Mouse (Mus musculus) kidney, adult 2 months (tissue): Measurements from ENCODE around the gene Mgat1. TPM values are rescaled to one million over a fixed set of nuclear protein-coding genes. Genes with fewer than 3 reads are reported as not detected.
A peak's percentile ranks its signal among the peaks of the same experiment; 100 is the strongest.

Experiments
- DNase-seq: peaks from one replicate; pipeline ENCODE4 v3.0.0; 2021
- H3K27ac ChIP-seq: fragments of 200-500 bp; 2 replicates; pipeline ENCODE4 v1.5.1; 2012; ENCODE audit warnings: low read depth, low read length, control low read depth, inconsistent platforms; ENCODE audit not compliant: insufficient read depth
- H3K27me3 ChIP-seq: fragments of 200-500 bp; replicated peaks from 2 replicates; pipeline ENCODE4 v1.6.1; 2012; ENCODE audit warnings: mild to moderate bottlenecking, moderate library complexity, low read length, inconsistent platforms; ENCODE audit not compliant: control insufficient read depth, insufficient read depth
- H3K36me3 ChIP-seq: fragments of 200-500 bp; 2 replicates; pipeline ENCODE4 v1.6.1; 2012; ENCODE audit warnings: mild to moderate bottlenecking, moderate library complexity, low read length, inconsistent platforms; ENCODE audit not compliant: control insufficient read depth, insufficient read depth
- H3K4me1 ChIP-seq: fragments of 200-500 bp; 2 replicates; pipeline ENCODE4 v1.6.1; 2011; ENCODE audit warnings: low read length; ENCODE audit not compliant: control insufficient read depth, insufficient read depth
- H3K4me3 ChIP-seq: fragments of 200-500 bp; 2 replicates; pipeline ENCODE4 v1.5.1; 2011; ENCODE audit warnings: mild to moderate bottlenecking, low read depth, low read length, control low read depth; ENCODE audit not compliant: insufficient read depth
- CTCF ChIP-seq: fragments of 200-500 bp; conservative IDR thresholded peaks from 2 replicates; pipeline ENCODE4 v1.5.1; 2011; ENCODE audit warnings: low read depth, mild to moderate bottlenecking, control low read depth, low read length, moderate library complexity, mixed read lengths; ENCODE audit not compliant: insufficient read depth, insufficient read length
- POLR2A ChIP-seq: fragments of 200-500 bp; IDR thresholded peaks from one replicate; pipeline ENCODE4 v1.6.1; 2011; ENCODE audit warnings: low read depth, low read length, control low read depth
- WGBS: fragments of 180-500 bp; shearing (Covaris S2); methylation state at CpG from one replicate; pipeline ENCODE4 v1.1.7; 2018; 5-methylcytosine and 5-hydroxymethylcytosine counted together
- polyA plus RNA-seq: library from polyadenylated mRNA; depleted of rRNA; stranded (reverse); fragments of >200 nt; gene quantifications from 2 replicates; pipeline ENCODE4 v1.2.3, GENCODE M21; 2012

The Mgat1 gene
- polyA plus RNA-seq, 1 experiment = 157 TPM

DNA sequence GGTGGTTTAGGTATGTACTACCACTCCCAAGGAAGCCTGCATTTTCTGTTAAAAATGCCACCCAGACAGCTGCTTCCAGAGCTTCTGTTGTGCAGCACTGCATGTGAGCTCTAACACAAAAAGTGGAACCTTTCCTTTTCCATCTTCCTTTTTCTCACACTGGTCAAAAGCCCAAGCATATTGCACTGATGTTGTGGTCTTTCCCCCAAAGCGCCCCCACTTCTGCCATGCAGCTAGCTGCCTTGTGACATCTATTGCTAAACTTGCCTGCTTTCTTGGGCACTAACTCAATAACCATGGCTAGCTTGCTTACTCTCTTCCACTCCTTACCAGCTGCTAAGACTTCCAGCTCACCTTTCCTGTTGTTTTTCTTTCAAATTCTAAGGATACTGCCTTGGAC lies 19.5 kb upstream of the Mgat1 start:
- no peak for TF ChIP-seq POLR2A
- TF ChIP-seq CTCF = no peak
- H3K4me3 ChIP-seq = no peak overlapping the region
- no peaks in the 10 kb centered on the region for H3K27me3 ChIP-seq
- WGBS = 71% methylated on average over 1 of the region's 1 CpGs
- no peak for DNase-seq
- H3K27ac ChIP-seq = no peak overlapping the region
- no peaks in the 10 kb centered on the region for H3K4me1 ChIP-seq
- H3K36me3 ChIP-seq = no peaks in the 10 kb centered on the region

DNA sequence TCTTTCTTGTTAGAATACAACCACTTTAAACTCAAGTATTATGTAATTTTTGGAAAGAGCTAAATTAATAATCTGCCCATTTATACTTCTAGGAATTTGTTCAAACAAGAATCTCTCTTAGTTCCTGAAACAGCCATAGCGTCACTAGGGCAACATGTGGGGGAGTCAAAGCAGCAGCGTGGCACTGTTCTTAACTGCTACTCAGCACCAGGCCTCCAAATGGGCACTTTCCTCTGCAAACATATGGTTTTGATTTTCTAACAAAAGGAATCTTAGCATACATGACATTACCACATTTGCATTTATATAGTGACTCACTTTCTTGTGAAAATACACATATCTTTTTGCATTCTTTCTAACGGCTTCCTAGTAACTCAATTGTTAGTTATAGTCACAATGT lies 11.2 kb upstream of the Mgat1 start:
- no peaks in the 10 kb centered on the region for H3K27me3 ChIP-seq
- no peak for TF ChIP-seq POLR2A
- TF ChIP-seq CTCF = no peak
- no peak overlapping the region for H3K27ac ChIP-seq
- H3K36me3 ChIP-seq = no peaks in the 10 kb centered on the region
- DNase-seq = no peak
- H3K4me3 ChIP-seq = no peak overlapping the region
- 76% methylated on average over 3 of the region's 3 CpGs for WGBS
- peaks cover 3% of the 10 kb centered on the region; the same call in 1 of the 2 replicates for H3K4me1 ChIP-seq

DNA sequence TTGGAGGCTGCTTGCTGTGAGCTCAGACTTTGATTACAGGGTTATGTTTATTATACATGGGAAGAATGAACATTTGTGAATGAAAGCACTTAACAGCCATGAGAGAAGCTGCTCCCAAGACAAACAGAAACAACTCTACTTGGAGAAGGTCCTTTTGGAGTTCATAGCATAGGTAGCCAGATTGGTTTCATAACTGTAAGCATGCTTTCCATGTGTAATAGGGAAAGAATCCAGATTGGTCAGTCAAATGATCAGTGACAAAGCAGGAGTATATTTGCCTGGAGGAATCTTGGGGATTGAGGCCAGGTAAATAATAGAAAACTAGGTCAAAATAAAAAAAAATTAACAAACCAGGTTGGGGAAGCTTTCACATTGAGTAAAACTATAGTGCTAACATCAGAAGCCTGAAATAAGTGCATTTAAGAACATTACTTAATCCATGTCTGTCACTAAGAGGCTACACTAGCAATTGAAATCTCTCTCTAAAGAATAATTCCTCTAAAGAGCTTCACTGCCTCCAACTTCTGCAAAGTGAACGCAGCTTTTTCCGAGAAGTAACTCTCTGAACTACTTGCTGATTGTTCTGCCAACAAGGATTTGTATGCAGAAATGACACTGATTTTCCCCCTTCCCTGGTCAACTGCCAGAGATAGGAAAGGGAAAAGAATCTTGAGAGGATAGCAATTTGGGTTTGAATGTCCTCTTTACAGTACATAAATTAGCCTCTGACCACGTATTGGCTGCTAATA lies 8.4 kb upstream of the Mgat1 start:
- H3K27ac ChIP-seq = no peak overlapping the region
- no peak overlapping the region for H3K4me3 ChIP-seq
- 64% methylated on average over 3 of the region's 3 CpGs for WGBS
- H3K4me1 ChIP-seq = peaks cover 3% of the 10 kb centered on the region; the same call in 1 of the 2 replicates
- TF ChIP-seq POLR2A (no peak), CTCF (no peak)
- H3K27me3 ChIP-seq = no peaks in the 10 kb centered on the region
- DNase-seq = no peak
- H3K36me3 ChIP-seq = no peaks in the 10 kb centered on the region

DNA sequence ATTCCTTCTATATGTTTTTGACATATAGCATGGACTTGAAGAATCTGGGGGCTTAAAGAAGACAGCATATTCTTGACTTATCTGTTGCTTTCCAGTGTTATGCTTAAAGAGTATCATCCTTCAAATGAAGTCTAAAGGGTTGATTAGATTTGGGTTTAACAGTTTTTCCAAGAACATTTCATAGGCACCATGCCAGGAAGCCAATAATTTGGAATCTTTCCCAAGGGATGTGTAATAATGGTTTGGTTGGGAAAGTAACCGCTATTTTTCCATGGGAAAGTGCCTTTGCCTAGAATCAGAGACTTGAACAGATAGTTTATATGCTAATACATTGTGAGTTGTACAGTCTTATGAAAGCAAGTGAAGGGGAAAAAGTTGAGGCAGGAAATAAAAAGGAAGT lies 7.1 kb upstream of the Mgat1 start:
- peak; percentile 64 for DNase-seq
- Histone ChIP-seq H3K27me3 (no peaks in the 10 kb centered on the region), H3K4me3 (no peak overlapping the region), H3K4me1 (peaks cover 3% of the 10 kb centered on the region; the same call in 1 of the 2 replicates), H3K27ac (no peak overlapping the region; the same call in 1 of the 2 replicates), H3K36me3 (no peaks in the 10 kb centered on the region)
- TF ChIP-seq POLR2A = no peak
- 25% methylated on average over 1 of the region's 1 CpGs for WGBS

DNA sequence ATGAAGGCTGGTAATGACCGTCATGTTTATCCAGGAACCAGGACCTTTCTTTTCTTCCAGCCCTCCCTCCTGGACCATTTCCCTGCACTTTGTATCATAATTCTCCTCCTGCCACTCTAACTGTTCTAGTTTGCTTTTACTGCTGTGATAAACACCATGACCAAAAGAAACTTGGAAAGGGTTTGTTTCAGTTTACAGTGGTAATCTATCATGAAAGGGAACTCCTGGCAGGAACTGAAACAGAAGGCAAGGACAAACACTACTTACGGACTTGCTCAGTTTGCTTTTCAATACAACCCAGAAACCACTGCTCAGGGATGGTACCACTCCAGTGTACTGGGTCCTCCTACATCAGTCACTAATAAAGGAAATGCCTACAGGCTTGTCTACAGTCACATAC lies 6.5 kb upstream of the Mgat1 start:
- peak overlapping the region; percentile 76; the same call in 1 of the 2 replicates for H3K27ac ChIP-seq
- H3K4me3 ChIP-seq = no peak overlapping the region
- TF ChIP-seq CTCF (no peak), POLR2A (no peak)
- H3K4me1 ChIP-seq = peaks cover 3% of the 10 kb centered on the region; the same call in 1 of the 2 replicates
- H3K27me3 ChIP-seq = no peaks in the 10 kb centered on the region
- H3K36me3 ChIP-seq = no peaks in the 10 kb centered on the region
- no peak for DNase-seq
- WGBS = 45% methylated on average over 2 of the region's 2 CpGs

DNA sequence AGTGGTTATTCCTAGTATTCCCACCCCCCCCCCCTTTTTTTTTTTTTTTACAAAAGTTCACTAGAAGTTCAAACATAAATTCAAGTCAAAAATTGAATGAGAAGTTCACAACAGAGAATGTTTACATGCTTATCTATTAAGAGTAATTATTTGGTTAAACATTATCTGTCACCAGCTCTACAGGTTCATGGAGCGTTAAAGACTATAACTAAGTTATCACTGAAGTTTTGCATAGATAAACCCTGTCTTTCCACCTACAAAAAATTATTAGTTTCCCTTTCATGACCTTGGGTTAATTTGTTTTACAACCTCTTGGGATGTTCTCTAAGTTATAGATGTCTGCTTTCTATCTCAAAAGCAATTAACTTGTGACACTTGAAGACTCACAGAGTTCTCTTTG lies 3.7 kb upstream of the Mgat1 start:
- Histone ChIP-seq H3K27ac (no peak overlapping the region), H3K4me1 (peaks cover 6% of the 10 kb centered on the region; the same call in 1 of the 2 replicates), H3K27me3 (no peaks in the 10 kb centered on the region), H3K36me3 (no peaks in the 10 kb centered on the region), H3K4me3 (no peak overlapping the region)
- DNase-seq = no peak
- 70% methylated on average over 1 of the region's 1 CpGs for WGBS
- TF ChIP-seq POLR2A (no peak), CTCF (no peak)

DNA sequence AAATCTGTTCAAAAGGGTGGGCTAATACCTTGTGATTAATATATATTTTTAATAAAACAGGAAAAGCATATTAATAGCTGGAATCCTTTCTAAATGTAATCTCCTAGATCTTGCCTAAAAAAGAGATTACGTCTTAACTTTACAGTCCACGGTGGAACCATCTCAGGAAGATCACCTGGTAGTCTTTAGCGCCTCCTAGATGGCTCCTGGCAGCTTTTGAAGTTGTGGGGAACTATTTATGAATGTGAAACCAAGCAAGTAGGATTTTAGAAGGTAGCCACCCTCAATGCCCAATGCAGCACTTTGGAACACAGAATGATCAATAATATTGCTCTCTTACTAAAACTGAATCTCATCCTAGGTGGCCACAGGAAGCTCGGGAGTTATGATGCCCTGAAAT lies 3.1 kb upstream of the Mgat1 start:
- 0 out of 2 replicates have a peak overlapping the region, but pooled peaks have one; percentile 32 for H3K27ac ChIP-seq
- no peak for DNase-seq
- peaks cover 6% of the 10 kb centered on the region; the same call in 1 of the 2 replicates for H3K4me1 ChIP-seq
- 74% methylated on average over 4 of the region's 4 CpGs for WGBS
- H3K27me3 ChIP-seq = no peaks in the 10 kb centered on the region
- no peak overlapping the region for H3K4me3 ChIP-seq
- TF ChIP-seq CTCF (no peak), POLR2A (no peak)
- H3K36me3 ChIP-seq = no peaks in the 10 kb centered on the region

DNA sequence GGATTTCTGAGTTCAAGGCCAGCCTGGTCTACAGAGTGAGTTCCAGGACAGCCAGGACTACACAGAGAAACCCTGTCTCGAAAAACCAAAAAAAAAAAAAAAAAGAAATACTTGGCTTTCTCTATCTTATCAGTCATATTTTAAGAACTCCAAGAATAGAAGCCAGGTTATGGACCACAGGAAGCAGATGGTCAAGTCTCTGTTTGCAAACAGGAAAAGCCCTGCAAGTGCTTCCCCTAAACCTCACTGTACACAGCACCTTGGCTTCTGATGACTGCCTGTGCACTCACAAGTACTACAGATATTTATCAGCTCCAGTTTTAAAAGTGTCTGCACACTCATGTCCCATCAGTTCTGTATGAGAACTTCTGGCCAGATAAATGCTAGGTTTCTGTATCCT lies 2.5 kb upstream of the Mgat1 start:
- no peaks in the 10 kb centered on the region for H3K36me3 ChIP-seq
- H3K27ac ChIP-seq = 0 out of 2 replicates have a peak overlapping the region, but pooled peaks have one; percentile 32
- no peak for TF ChIP-seq POLR2A
- TF ChIP-seq CTCF = no peak
- H3K4me1 ChIP-seq = peaks cover 6% of the 10 kb centered on the region; the same call in 1 of the 2 replicates
- WGBS = 65% methylated on average over 1 of the region's 1 CpGs
- DNase-seq = peak; percentile 63
- no peaks in the 10 kb centered on the region for H3K27me3 ChIP-seq
- H3K4me3 ChIP-seq = no peak overlapping the region
